Mouse (Mus musculus) cerebellum, adult 2 months (tissue): Measurements from ENCODE around the gene Tbc1d22a.

Source experiments
- CTCF ChIP-seq: fragments of 200-500 bp; IDR thresholded peaks from 2 replicates; pipeline ENCODE4 v1.5.1; 2011; ENCODE audit warnings: low read depth, mild to moderate bottlenecking, control low read depth, low read length, moderate library complexity, borderline replicate concordance; ENCODE audit not compliant: insufficient read depth
- POLR2A ChIP-seq: fragments of 200-500 bp; IDR thresholded peaks from 2 replicates; pipeline ENCODE4 v1.6.1; 2011; ENCODE audit warnings: low read length, control low read depth, borderline replicate concordance; ENCODE audit not compliant: insufficient read depth

DNA sequence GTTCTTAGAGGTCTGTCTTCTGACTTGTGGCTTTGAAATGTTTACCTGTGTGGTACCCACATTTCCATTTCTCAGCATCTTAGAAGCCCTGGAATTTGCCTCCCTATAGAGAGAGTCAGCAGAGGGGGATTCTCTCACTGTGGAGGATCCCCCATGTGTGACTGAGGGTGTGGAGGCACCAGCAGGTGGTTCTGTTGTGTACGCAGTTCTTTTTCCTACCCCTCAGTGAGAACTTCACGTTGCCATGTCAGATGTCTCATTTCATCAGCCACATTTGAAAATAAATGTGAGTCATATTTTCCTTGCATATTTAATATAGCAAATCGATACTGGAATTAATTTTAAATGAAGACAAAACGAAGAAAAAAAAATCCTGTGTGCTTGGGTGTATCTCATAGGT lies 7.1 kb downstream of the Tbc1d22a start:
- no peak for TF ChIP-seq CTCF
- no peak for TF ChIP-seq POLR2A
